Mouse (Mus musculus): ENCODE measurements at regions not wholly inside any gene's neighbourhood (a gene's known extent, or its start where the extent isn't known, plus 50 kb on each side); places are given as distances from the start of the nearest gene placed in this dataset.

DNA sequence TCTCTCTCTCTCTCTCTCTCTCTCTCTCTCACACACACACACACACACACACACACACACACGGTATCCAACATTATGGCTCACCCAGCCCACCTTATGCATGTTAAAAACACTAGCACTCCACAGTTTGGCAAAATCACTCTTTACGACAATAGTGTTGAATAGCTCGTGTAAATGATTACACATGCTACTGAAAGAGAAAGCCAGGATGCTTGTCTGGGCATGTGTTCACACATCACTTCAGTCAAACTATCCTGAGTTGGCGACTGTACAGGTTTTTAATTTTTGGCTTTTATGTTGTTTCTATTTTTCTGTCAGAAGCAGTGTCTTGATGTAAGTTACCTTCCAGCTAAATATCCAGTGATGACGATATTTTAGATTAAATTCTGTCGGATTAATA is 203.6 kb upstream of the Cxcr4 start:
- in situ Hi-C loops (cut with MboI; ENCODE audit: unreplicated experiment in 2 of 2) = no loop called here

- in situ Hi-C loops (cut with MboI; ENCODE audit: unreplicated experiment in 2 of 2) = no loop called here
Observed at GRCm38 (mm10) chr1:128790881-128791280, 198.8 kb upstream of the Cxcr4 start.

GRCm38 (mm10) chr1:128789567-128790335 is 197.7 kb upstream of the Cxcr4 start:
- in situ Hi-C loops (cut with MboI; ENCODE audit: unreplicated experiment in 2 of 2) = no loop called here

DNA sequence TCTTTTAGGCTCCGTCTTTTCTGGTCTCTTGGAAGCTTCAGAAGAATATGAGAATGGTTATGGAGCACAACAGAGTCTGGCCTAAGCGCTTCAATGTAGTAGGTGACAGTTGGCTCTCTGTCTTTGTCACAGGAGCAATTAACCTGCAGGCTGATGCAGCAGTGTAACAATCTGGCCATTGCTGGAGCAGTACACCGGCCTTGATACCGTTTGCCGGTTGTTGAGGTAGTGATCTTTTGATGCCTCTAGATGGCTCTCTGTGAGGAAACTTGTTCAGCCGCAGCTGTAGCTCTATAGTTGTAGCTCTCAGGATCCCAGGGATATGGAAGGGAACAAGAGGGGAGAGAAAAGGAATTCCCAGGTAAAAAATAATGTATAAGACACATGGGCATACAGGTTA is 196.1 kb upstream of the Cxcr4 start:
- in situ Hi-C loops (cut with MboI; ENCODE audit: unreplicated experiment in 2 of 2) = no loop called here

- in situ Hi-C loops (cut with MboI; ENCODE audit: unreplicated experiment in 2 of 2) = no loop called here
Observed at GRCm38 (mm10) chr1:128786941-128787569, 195.0 kb upstream of the Cxcr4 start.

DNA sequence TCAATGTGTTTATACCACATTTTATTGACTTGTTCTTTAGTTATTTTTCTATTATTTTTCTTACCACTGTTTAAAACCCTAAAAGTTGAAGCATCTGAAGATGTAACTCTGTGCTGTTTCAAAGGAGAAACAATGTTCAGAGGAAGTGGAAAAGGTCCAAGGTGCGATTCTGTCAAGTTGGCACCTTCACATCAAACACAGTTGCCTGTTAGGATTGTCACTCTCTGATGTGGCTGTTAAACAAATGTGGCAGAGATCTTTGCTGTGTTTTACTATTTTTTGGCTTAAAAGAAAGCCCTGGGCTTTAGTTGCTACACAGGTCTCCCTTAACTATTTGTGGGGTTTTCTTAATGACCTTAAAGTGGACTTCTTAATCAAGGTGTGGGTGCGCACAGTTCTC is 190.2 kb upstream of the Cxcr4 start:
- in situ Hi-C loops (cut with MboI; ENCODE audit: unreplicated experiment in 2 of 2) = no loop called here

- in situ Hi-C loops (cut with MboI; ENCODE audit: unreplicated experiment in 2 of 2) = no loop called here
Observed at GRCm38 (mm10) chr1:128781871-128782270, 189.8 kb upstream of the Cxcr4 start.

GRCm38 (mm10) chr1:128781311-128781710 is 189.2 kb upstream of the Cxcr4 start:
- in situ Hi-C loops (cut with MboI; ENCODE audit: unreplicated experiment in 2 of 2) = no loop called here

DNA sequence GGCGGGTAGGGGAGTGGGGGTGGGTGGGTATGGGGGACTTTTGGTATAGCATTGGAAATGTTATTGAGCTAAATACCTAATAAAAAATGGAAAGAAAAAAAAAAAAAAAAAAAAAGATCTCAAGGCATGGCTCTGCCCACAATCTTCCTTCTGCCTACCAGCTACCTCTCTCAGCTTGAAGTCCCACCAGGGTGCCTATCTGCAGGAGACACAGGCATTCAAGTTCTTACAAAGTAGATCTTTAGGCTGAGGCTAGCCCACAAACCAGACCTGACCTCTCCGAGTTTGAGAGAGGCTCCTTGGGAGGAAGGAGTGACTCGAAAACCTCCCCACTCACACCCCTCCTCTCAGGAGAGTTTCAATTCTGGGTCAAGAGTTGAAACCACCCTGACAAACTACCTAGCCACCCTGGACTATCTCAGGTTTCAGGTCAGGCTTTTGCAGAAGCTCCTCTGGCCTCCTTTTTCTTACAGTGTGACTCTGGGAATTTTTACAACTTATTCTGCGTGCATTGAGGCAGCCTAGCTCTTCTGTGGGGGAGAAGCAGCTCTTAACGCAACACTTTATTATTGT is 187.6 kb upstream of the Cxcr4 start:
- in situ Hi-C loops (cut with MboI; ENCODE audit: unreplicated experiment in 2 of 2) = no loop called here

DNA sequence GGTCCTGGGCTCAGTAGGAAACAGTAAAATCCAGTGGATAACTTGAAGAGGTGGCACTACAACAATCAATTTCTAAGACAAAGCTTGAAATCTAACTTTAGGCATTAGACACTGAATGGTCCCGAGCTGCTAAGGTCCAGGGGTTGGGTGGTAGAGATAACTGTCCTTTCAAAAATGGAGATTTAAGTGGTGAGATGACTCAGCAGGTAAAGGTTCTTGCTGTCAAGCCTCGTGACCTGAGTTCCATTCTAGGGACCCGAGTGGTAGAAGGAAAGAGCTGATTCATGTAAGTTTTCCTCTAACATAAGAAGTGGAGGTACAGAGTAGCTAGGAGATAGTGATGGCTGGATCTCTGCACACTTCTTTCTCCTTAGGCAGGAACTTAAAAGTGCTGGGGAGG is 180.3 kb upstream of the Cxcr4 start:
- in situ Hi-C loops (cut with MboI; ENCODE audit: unreplicated experiment in 2 of 2) = no loop called here

DNA sequence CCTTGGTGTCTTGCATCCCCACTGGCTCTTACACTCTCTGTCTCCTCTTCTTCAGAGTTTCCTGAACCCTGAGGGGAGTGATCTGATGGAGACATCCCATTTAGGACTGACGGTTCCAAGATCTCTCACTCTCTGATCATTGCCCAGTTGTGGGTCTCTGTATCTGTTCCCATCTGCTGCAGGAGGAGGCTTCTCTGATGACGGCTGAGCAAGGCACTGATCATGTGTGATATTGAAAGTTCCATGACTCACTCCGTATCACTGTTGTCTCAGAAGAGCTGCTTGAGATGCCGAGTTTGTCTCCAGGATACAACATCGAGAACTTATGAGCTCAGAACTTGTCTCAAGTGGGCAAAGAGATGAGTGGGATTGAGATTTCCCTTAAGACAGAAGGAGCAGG is 178.7 kb upstream of the Cxcr4 start:
- in situ Hi-C loops (cut with MboI; ENCODE audit: unreplicated experiment in 2 of 2) = no loop called here

- in situ Hi-C loops (cut with MboI; ENCODE audit: unreplicated experiment in 2 of 2) = no loop called here
Observed at GRCm38 (mm10) chr1:128767991-128768390, 175.9 kb upstream of the Cxcr4 start.

DNA sequence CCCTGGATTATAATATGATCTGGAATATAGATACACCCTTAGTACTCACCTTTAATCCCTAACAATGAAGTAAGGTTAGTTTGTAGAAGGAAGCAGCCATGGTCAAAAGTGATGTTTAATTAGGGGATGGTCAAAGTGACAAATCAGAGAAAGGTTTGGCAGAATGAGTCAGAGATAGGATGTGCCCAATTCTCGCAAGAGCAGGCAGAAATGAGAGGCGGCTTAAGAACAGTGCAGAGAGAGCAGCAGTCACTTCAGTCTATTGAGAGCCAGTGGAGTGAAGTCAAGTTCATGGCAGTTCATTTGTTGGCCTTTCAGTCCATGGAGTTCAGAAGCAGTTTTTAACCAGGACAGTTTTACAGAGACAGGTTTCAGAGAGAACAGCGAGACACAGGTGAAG is 175.3 kb upstream of the Cxcr4 start:
- in situ Hi-C loops (cut with MboI; ENCODE audit: unreplicated experiment in 2 of 2) = no loop called here

- in situ Hi-C loops (cut with MboI; ENCODE audit: unreplicated experiment in 2 of 2) = no loop called here
Observed at GRCm38 (mm10) chr1:128766894-128767268, 174.8 kb upstream of the Cxcr4 start.

- in situ Hi-C loops (cut with MboI; ENCODE audit: unreplicated experiment in 2 of 2) = no loop called here
Observed at GRCm38 (mm10) chr1:128766193-128766893, 174.2 kb upstream of the Cxcr4 start.

DNA sequence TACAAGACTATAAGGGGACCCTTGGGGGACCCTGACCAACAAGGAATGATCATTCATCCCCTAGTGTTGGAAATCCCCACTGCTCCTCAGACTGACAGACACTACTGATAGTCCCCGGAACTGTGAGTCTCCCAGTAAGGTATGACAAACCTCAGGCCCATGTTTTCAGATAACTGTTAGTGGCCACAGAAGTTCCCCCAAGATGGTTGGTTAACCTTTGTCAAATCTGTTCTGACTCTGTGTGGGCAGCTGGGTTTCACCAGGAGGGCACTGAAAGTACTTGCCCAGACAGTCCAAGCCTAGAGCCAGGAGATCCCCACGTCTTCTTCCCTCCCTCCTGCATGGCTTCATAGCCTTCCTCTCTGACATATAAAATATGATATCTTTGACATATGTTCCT is 173.5 kb upstream of the Cxcr4 start:
- in situ Hi-C loops (cut with MboI; ENCODE audit: unreplicated experiment in 2 of 2) = no loop called here

DNA sequence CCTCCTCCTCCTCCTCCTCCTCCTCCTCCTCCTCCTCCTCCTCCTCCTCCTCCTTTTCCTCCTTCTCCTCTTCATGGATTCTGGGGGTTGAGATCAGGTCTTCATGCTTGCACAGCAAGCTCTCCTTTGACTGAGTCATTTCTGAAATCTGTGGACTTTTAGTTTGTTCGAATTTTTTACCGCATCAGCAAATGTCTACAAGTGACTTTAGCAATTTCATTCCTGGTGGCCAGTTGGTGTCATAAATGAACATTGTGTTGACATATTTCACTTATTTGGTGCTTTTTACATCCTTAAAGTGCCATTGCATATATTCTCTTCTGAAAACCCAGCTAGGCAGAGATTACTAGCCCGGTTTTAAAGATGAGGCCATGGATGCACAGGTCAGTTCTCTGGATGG is 173.0 kb upstream of the Cxcr4 start:
- in situ Hi-C loops (cut with MboI; ENCODE audit: unreplicated experiment in 2 of 2) = no loop called here

- in situ Hi-C loops (cut with MboI; ENCODE audit: unreplicated experiment in 2 of 2) = no loop called here
Observed at GRCm38 (mm10) chr1:128762854-128763253, 170.8 kb upstream of the Cxcr4 start.

DNA sequence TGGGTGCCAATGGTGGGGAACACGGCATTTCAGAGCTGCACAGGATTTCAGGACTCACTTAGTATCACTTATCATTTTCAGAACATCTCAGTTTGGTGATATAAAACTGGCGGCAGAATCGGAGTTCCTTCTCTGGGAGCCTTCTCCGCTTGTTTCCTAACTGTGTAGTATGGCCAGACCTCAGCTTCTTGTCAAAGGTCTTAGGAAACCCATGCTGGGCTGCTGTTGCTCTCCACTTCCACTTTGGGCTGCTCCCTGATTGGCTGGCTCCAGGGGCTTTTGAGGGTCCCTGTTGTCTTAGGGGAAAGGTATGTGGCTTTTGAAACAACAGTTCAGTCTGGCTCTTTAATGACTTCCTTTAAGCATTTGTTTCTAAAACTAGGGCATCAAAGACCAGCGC is 170.0 kb upstream of the Cxcr4 start:
- in situ Hi-C loops (cut with MboI; ENCODE audit: unreplicated experiment in 2 of 2) = no loop called here

- in situ Hi-C loops (cut with MboI; ENCODE audit: unreplicated experiment in 2 of 2) = no loop called here
Observed at GRCm38 (mm10) chr1:128758802-128759481, 166.8 kb upstream of the Cxcr4 start.

GRCm38 (mm10) chr1:128758294-128758801 is 166.3 kb upstream of the Cxcr4 start:
- in situ Hi-C loops (cut with MboI; ENCODE audit: unreplicated experiment in 2 of 2) = no loop called here
